In genomic region chr2:152002529-152002928, GRCm38 (mm10) we compare ENCODE assay signal across 22 mouse cellular contexts. TPM values are rescaled to one million over a fixed set of nuclear protein-coding genes. Genes with fewer than 3 reads are reported as not detected.
A peak's percentile ranks its signal among the peaks of the same experiment; 100 is the strongest.
DNase-seq lines count a peak whose midpoint lies in the region; ATAC-seq and TF ChIP-seq lines count a peak whose summit lies in the region.
"Had no signal": no experiment of that assay in that cellular context is flagged by ENCODE, and none has a peak within 500 bp of the region (broad histone marks: within the 10 kb centered on the region; RNA-seq: fewer than 3 reads in every experiment).

No protein-coding gene starts in this region.

- H3K4me1 ChIP-seq in testis, adult 2 months (ENCODE audit: control insufficient read depth, insufficient read depth, low read length): 0 out of 2 replicates have a peak, but pooled peaks cover 2% of the 10 kb centered on the region
- peaks cover 34% of the 10 kb centered on the region for H3K4me1 ChIP-seq in small intestine, adult 2 months (ENCODE audit: control insufficient read depth, insufficient read depth, insufficient read length, low read length)

- peak overlapping the region; percentile 36; the same call in 1 of the 2 replicates for H3K27ac ChIP-seq in testis, adult 2 months (ENCODE audit: control insufficient read depth, insufficient read depth, low read depth, low read length)
- peak overlapping the region; percentile 59 for H3K27ac ChIP-seq in small intestine, adult 2 months (ENCODE audit: insufficient read depth, low read depth, low read length)
- H3K27ac ChIP-seq: embryonic facial prominence, embryonic 12.5 days; embryonic facial prominence, embryonic 15.5 days; hindbrain, embryonic 14.5 days; hindbrain, postnatal 0 days had no signal

- no peak for TF ChIP-seq CTCF in testis, adult 2 months (IDR thresholded peaks at IDR 0.05; ENCODE audit: control insufficient read depth, insufficient read depth, insufficient replicate concordance, low read depth, low read length)
- TF ChIP-seq CTCF in small intestine, adult 2 months (IDR thresholded peaks at IDR 0.05; ENCODE audit: extremely low read depth, insufficient read length, insufficient replicate concordance, low read depth, low read length): no peak

- DNase-seq in testis, postnatal 14 days (ENCODE audit: low spot score): no peak
- DNase-seq in cerebellum, postnatal 14 days: no peak
- DNase-seq: adrenal gland, postnatal 25 days; cerebellum, adult 11-12 months; cerebellum, adult 8-10 months; cerebellum, postnatal 10 days; forebrain, postnatal 0 days; gastrocnemius, postnatal 25 days; heart, adult 11 months had no signal

- peak; percentile 57 for ATAC-seq in common myeloid progenitor, adult 5-6 weeks (replicated peaks; ENCODE audit: low read depth, poor library complexity, severe bottlenecking)
- ATAC-seq in monocyte, adult 5-6 weeks (replicated peaks; ENCODE audit: insufficient number of reproducible peaks, low FRiP score, low TSS enrichment, poor library complexity, severe bottlenecking): no peak
- ATAC-seq: CD4-positive, CD25-positive, alpha-beta regulatory T cell, adult 4 months; forebrain, embryonic 14.5 days; hindbrain, postnatal 0 days; inflammation-experienced regulatory T-cells, adult 6 months; intestine, embryonic 16.5 days; Patski had no signal

- H3K4me3 ChIP-seq in testis, adult 2 months (ENCODE audit: control insufficient read depth, low read depth, low read length): no peak overlapping the region
- H3K4me3 ChIP-seq in small intestine, adult 2 months (ENCODE audit: low read depth, low read length): no peak overlapping the region
- H3K4me3 ChIP-seq: embryonic facial prominence, embryonic 12.5 days; embryonic facial prominence, embryonic 15.5 days had no signal

- no peaks in the 10 kb centered on the region for H3K27me3 ChIP-seq in testis, adult 2 months (ENCODE audit: control insufficient read depth, insufficient read depth, low read length)
- no peaks in the 10 kb centered on the region for H3K27me3 ChIP-seq in small intestine, adult 2 months (ENCODE audit: control insufficient read depth, insufficient read depth, low read length)

- TF ChIP-seq POLR2A in testis, adult 2 months (IDR thresholded peaks at IDR 0.05; ENCODE audit: control insufficient read depth, low read depth, low read length): no peak
- TF ChIP-seq POLR2A in small intestine, adult 2 months (IDR thresholded peaks at IDR 0.05; ENCODE audit: low read depth, low read length): no peak

- H3K36me3 ChIP-seq in testis, adult 2 months (ENCODE audit: control insufficient read depth, insufficient read depth, low read length): no peaks in the 10 kb centered on the region
- H3K36me3 ChIP-seq in small intestine, adult 2 months (ENCODE audit: control insufficient read depth, insufficient read depth, low read length): peaks cover 22% of the 10 kb centered on the region
- H3K36me3 ChIP-seq: embryonic facial prominence, embryonic 12.5 days; embryonic facial prominence, embryonic 15.5 days had no signal

- WGBS in small intestine, adult 2 months: 24% methylated on average over 6 of the region's 6 CpGs

RNA-seq across cellular contexts. Expression of gene Slc52a3, which starts 6.2 kb away (rescaled TPM):
- polyA plus RNA-seq in testis, adult 2 months (2012; rRNA removed): 37.6 and 52.4 TPM in 2 replicates
- total RNA-seq in common myeloid progenitor, adult 5-6 weeks (2017): 0.87 and 1.1 TPM in 2 replicates
- polyA plus RNA-seq in small intestine, adult 2 months (2012; rRNA removed): 26.8 and 274 TPM in 2 replicates
- 3.0 to 4.9 TPM (median 3.5 TPM) in 3 replicates for total RNA-seq in monocyte, adult 5-6 weeks (2017)

RNA-seq across cellular contexts. Expression of gene Fam110a, which starts 22.5 kb away (rescaled TPM):
- polyA plus RNA-seq in testis, adult 2 months (2012; rRNA removed): 175 and 190 TPM in 2 replicates
- 3.4 and 6.7 TPM in 2 replicates for total RNA-seq in common myeloid progenitor, adult 5-6 weeks (2017)
- polyA plus RNA-seq in small intestine, adult 2 months (2012; rRNA removed): 10.7 and 14.0 TPM in 2 replicates
- total RNA-seq in monocyte, adult 5-6 weeks (2017): 0.64 to 5.5 TPM (median 3.1 TPM) in 3 replicates
